ENCODE assay signal across 24 mouse cellular contexts in the genomic region with DNA sequence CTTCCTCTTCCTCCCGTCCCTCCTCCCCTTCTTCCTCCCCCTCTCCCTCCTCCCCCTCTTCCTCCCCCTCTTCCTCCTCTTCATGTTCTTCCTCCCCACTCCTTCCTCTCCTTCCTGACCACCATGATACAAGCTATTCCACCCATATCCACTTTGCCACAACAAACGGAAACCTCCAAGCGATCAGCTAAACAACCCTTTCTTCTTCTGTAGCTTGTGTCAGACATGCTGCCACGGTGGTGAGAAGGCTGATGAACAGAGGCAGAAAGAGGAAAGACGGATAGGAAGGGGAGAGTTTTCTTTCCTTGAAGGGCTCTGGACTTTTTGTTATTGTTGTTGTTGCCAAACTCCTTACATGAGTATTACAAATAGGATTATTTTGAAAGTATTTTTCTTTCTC. TPM values are rescaled to one million over a fixed set of nuclear protein-coding genes. Genes with fewer than 3 reads are reported as not detected.
A peak's percentile ranks its signal among the peaks of the same experiment; 100 is the strongest.
DNase-seq lines count a peak whose midpoint lies in the region; ATAC-seq lines count a peak whose summit lies in the region.
"Had no signal": no experiment of that assay in that cellular context is flagged by ENCODE, and none has a peak within 500 bp of the region (broad histone marks: within the 10 kb centered on the region; RNA-seq: fewer than 3 reads in every experiment).

No protein-coding gene starts in this region.

- no peak overlapping the region for H3K9ac ChIP-seq in midbrain, embryonic 11.5 days (ENCODE audit: low read length)
- H3K9ac ChIP-seq in midbrain, embryonic 16.5 days (ENCODE audit: low read depth, low read length) = no peak overlapping the region
- H3K9ac ChIP-seq: embryonic facial prominence, embryonic 13.5 days; embryonic facial prominence, embryonic 15.5 days; forebrain, embryonic 12.5 days; forebrain, embryonic 15.5 days; forebrain, postnatal 0 days had no signal

- 79% methylated on average over 5 of the region's 5 CpGs for WGBS in midbrain, embryonic 11.5 days
- WGBS in midbrain, embryonic 16.5 days = 83% methylated on average over 5 of the region's 5 CpGs

- H3K4me1 ChIP-seq in midbrain, embryonic 11.5 days (ENCODE audit: control insufficient read depth, insufficient read depth, low read length) = no peaks in the 10 kb centered on the region
- no peaks in the 10 kb centered on the region for H3K4me1 ChIP-seq in midbrain, embryonic 16.5 days (ENCODE audit: control insufficient read depth, insufficient read depth, low read length)
- H3K4me1 ChIP-seq: embryonic facial prominence, embryonic 13.5 days; embryonic facial prominence, embryonic 15.5 days; forebrain, embryonic 10.5 days; forebrain, embryonic 12.5 days; forebrain, embryonic 15.5 days had no signal

- no peak overlapping the region for H3K4me2 ChIP-seq in midbrain, embryonic 11.5 days
- H3K4me2 ChIP-seq in midbrain, embryonic 16.5 days (ENCODE audit: low read length) = no peak overlapping the region
- H3K4me2 ChIP-seq: embryonic facial prominence, embryonic 13.5 days; embryonic facial prominence, embryonic 15.5 days; forebrain, embryonic 12.5 days; forebrain, embryonic 15.5 days had no signal

- no peak for ATAC-seq in midbrain, embryonic 11.5 days (ENCODE audit: low FRiP score)
- no peak for ATAC-seq in midbrain, embryonic 16.5 days
- ATAC-seq in activated CD4-positive, CD25-positive, alpha-beta regulatory T cell, adult 4 months = no peak
- ATAC-seq: forebrain, embryonic 15.5 days; forebrain, postnatal 0 days had no signal

- no peaks in the 10 kb centered on the region for H3K9me3 ChIP-seq in midbrain, embryonic 11.5 days (ENCODE audit: control insufficient read depth, low read length)
- no peaks in the 10 kb centered on the region for H3K9me3 ChIP-seq in midbrain, embryonic 16.5 days (replicated peaks; ENCODE audit: control insufficient read depth, low read length, poor library complexity, severe bottlenecking)
- H3K9me3 ChIP-seq: embryonic facial prominence, embryonic 13.5 days; embryonic facial prominence, embryonic 15.5 days; forebrain, embryonic 10.5 days; forebrain, embryonic 12.5 days; forebrain, embryonic 15.5 days had no signal

- peak; percentile 8 for DNase-seq in midbrain, embryonic 11.5 days (ENCODE audit: low spot score, missing footprints)
- DNase-seq in 416B (ENCODE audit: low read depth) = peak; percentile 11
- DNase-seq in CD4-positive helper T cell, adult 2 months (ENCODE audit: low read depth, low spot score) = peak; percentile 43
- DNase-seq in naive thymus-derived CD4-positive, alpha-beta T cell, adult 2 months (ENCODE audit: low read depth) = peak; percentile 66
- DNase-seq in cerebellum, postnatal 4 days (ENCODE audit: low spot score in 2 of 2) = no peak
- DNase-seq: adrenal gland, adult 2 months; adrenal gland, postnatal 10 days; adrenal gland, postnatal 25 days; B cell, adult 2 months; cerebellum, adult 11-12 months; cerebellum, adult 2 months; cerebellum, adult 9-10 months; cerebellum, postnatal 10 days; cerebellum, postnatal 25 days; embryo, embryonic 11 days; forebrain, postnatal 0 days had no signal

- H3K36me3 ChIP-seq in midbrain, embryonic 11.5 days (ENCODE audit: control insufficient read depth, insufficient read depth, low read length) = no peaks in the 10 kb centered on the region
- no peaks in the 10 kb centered on the region for H3K36me3 ChIP-seq in midbrain, embryonic 16.5 days (ENCODE audit: control insufficient read depth, insufficient read depth, low read length)
- H3K36me3 ChIP-seq: embryonic facial prominence, embryonic 13.5 days; embryonic facial prominence, embryonic 15.5 days; forebrain, embryonic 10.5 days; forebrain, embryonic 12.5 days; forebrain, embryonic 15.5 days had no signal

- H3K4me3 ChIP-seq in midbrain, embryonic 11.5 days (ENCODE audit: low read depth, low read length) = no peak overlapping the region
- H3K4me3 ChIP-seq in midbrain, embryonic 16.5 days (ENCODE audit: low read depth, low read length) = no peak overlapping the region
- H3K4me3 ChIP-seq: embryonic facial prominence, embryonic 13.5 days; embryonic facial prominence, embryonic 15.5 days; erythroblast, embryonic 14.5 days; forebrain, embryonic 10.5 days; forebrain, embryonic 12.5 days; forebrain, embryonic 15.5 days had no signal

- no peak overlapping the region for H3K27ac ChIP-seq in midbrain, embryonic 11.5 days (ENCODE audit: low read depth, low read length)
- H3K27ac ChIP-seq in midbrain, embryonic 16.5 days (ENCODE audit: low read length) = no peak overlapping the region
- H3K27ac ChIP-seq: embryonic facial prominence, embryonic 13.5 days; embryonic facial prominence, embryonic 15.5 days; forebrain, embryonic 10.5 days; forebrain, embryonic 12.5 days; forebrain, embryonic 15.5 days had no signal

- H3K27me3 ChIP-seq in midbrain, embryonic 11.5 days (ENCODE audit: control insufficient read depth, insufficient read depth, low read length) = no peaks in the 10 kb centered on the region
- no peaks in the 10 kb centered on the region for H3K27me3 ChIP-seq in midbrain, embryonic 16.5 days (ENCODE audit: control insufficient read depth, insufficient read depth, low read depth, low read length)
- H3K27me3 ChIP-seq: embryonic facial prominence, embryonic 13.5 days; embryonic facial prominence, embryonic 15.5 days; forebrain, embryonic 12.5 days; forebrain, embryonic 15.5 days had no signal

RNA-seq across cellular contexts. Expression of a gene that starts 14.9 kb away (rescaled TPM):
- 10.1 and 10.4 TPM in 2 replicates for polyA plus RNA-seq in midbrain, embryonic 11.5 days (2014; fragmentation: Nextera tagmentation; extraction: Ambion mirVana)
- 20.2 and 21.5 TPM in 2 replicates for polyA plus RNA-seq in midbrain, embryonic 16.5 days (2015; fragmentation: Nextera tagmentation; extraction: Ambion mirVana)
- 10 to 100 TPM; 37.6 to 52.4 TPM for polyA plus RNA-seq in activated CD4-positive, CD25-positive, alpha-beta regulatory T cell, adult 4 months (2017; shearing (Covaris generic))

Comparison
In these comparisons a context has a peak if more than half of its experiments do, and no peak if none do; other contexts are left out.
1. DNase-seq: peak in midbrain, embryonic 11.5 days (single experiment), 416B (single experiment), CD4-positive helper T cell, adult 2 months (single experiment) and naive thymus-derived CD4-positive, alpha-beta T cell, adult 2 months (single experiment); none in cerebellum, postnatal 4 days (0 of 2).